Mouse (Mus musculus): Measurements from ENCODE around the gene Gm45808. TPM values are rescaled to one million over a fixed set of nuclear protein-coding genes. Genes with fewer than 3 reads are reported as not detected.

The Gm45808 gene
- total RNA-seq, 2 experiments from 2014 or later, result 0.73 TPM; not detected in 1

GRCm38 (mm10) chr7:45433835-45434202 is 52.8 kb downstream of the Gm45808 start:
- no peak for DNase-seq (ENCODE audit: low spot score in 2 of 2)
- intact Hi-C loops (cut with DNase I), result loop anchor here (2.0 kb wide), 1 partner anchor 29 kb away; the partner anchor contains the start of gene Kcna7

- DNase-seq (ENCODE audit: low spot score in 2 of 2), result no peak
- intact Hi-C loops (cut with DNase I), result no loop called here
These were observed 60.1 kb downstream of the Gm45808 start for GRCm38 (mm10) chr7:45426556-45426955.

- DNase-seq (ENCODE audit: low spot score in 2 of 2), result no peak
- intact Hi-C loops (cut with DNase I), result no loop called here
These were observed 65.4 kb downstream of the Gm45808 start for GRCm38 (mm10) chr7:45421194-45421593.

GRCm38 (mm10) chr7:45420615-45420919 is 66.0 kb downstream of the Gm45808 start, which contains the start of gene Lhb:
TSS of gene Lhb (plus strand) at chr7:45420820.
- intact Hi-C loops (cut with DNase I), result no loop called here
- DNase-seq (ENCODE audit: low spot score in 2 of 2), result no peak

GRCm38 (mm10) chr7:45419859-45420614 is 66.6 kb downstream of the Gm45808 start:
- no peak for DNase-seq (ENCODE audit: low spot score in 2 of 2)
- intact Hi-C loops (cut with DNase I), result no loop called here

- no peak for DNase-seq (ENCODE audit: low spot score in 2 of 2)
- intact Hi-C loops (cut with DNase I), result no loop called here
These were observed 68.6 kb downstream of the Gm45808 start for GRCm38 (mm10) chr7:45417962-45418492.

Small RNA genes within 50 kb of the gene (microRNA-seq; reads per million reads assigned to microRNA genes)
- 0 reads per million in 2 experiments for gene Gm22133

Other genes with a start within 250 kb of the Gm45808 start
- 1 to 10 TPM; 2.5 to 4.4 TPM for gene Cd37, start 247.7 kb downstream of the Gm45808 start, total RNA-seq (2021)
- gene Slc6a16, start 245.7 kb downstream of the Gm45808 start, total RNA-seq (2021), result 1 to 10 TPM; 1.6 to 1.9 TPM
- under 1 TPM in 1 of 2 experiments, not detected in 1; 0.23 TPM for gene Slc6a21, start 209.3 kb downstream of the Gm45808 start, total RNA-seq (2021)
- gene Trpm4, start 153.0 kb downstream of the Gm45808 start, total RNA-seq (2021), result 10 to 100 TPM; 13.2 to 24.9 TPM
- gene Hrc, start 151.5 kb downstream of the Gm45808 start, total RNA-seq (2021), result under 1 TPM; 0.23 to 0.94 TPM
- gene Ppfia3, start 119.8 kb downstream of the Gm45808 start, total RNA-seq (2021), result 100 to 1,000 TPM; 151 to 152 TPM
- gene Lin7b, start 116.2 kb downstream of the Gm45808 start, total RNA-seq (2021), result 100 to 1,000 TPM; 170 to 176 TPM
- 100 to 1,000 TPM; 341 to 386 TPM for gene Snrnp70, start 91.1 kb downstream of the Gm45808 start, total RNA-seq (2021)
- gene Kcna7, start 81.2 kb downstream of the Gm45808 start, total RNA-seq (2021), result not detected
- gene Ntf5, start 73.1 kb downstream of the Gm45808 start, total RNA-seq (2021), result under 1 TPM in 1 of 2 experiments, not detected in 1; 0.16 TPM
- not detected for gene Lhb, start 66.0 kb downstream of the Gm45808 start, total RNA-seq (2021)
- gene Gys1, start 52.0 kb downstream of the Gm45808 start, total RNA-seq (2021), result 10 to 100 TPM; 15.7 to 16.5 TPM
- gene Ruvbl2, start 48.7 kb downstream of the Gm45808 start, total RNA-seq (2021), result 10 to 100 TPM; 30.4 to 33.0 TPM
- gene Ftl1, start 26.9 kb downstream of the Gm45808 start, total RNA-seq (2021), result 100 to 1,000 TPM; 207 to 225 TPM
- 10 to 100 TPM; 67.0 to 69.8 TPM for gene Bax, start 19.9 kb downstream of the Gm45808 start, total RNA-seq (2021)
- gene Tulp2, start 4.9 kb downstream of the Gm45808 start, total RNA-seq (2021), result not detected
- gene Dhdh, start 2.0 kb upstream of the Gm45808 start, total RNA-seq (2021), result 1 to 10 TPM; 2.7 to 4.0 TPM
- 100 to 1,000 TPM; 103 to 105 TPM for gene Nucb1, start 23.6 kb upstream of the Gm45808 start, total RNA-seq (2021)
- gene Ppp1r15a, start 39.5 kb upstream of the Gm45808 start, total RNA-seq (2021), result 10 to 100 TPM; 22.0 to 22.2 TPM
- 1 to 10 TPM; 1.2 to 2.7 TPM for gene Plekha4, start 39.5 kb upstream of the Gm45808 start, total RNA-seq (2021)
- under 1 TPM in 1 of 2 experiments, not detected in 1; 0.25 TPM for gene Hsd17b14, start 68.1 kb upstream of the Gm45808 start, total RNA-seq (2021)
- gene Bcat2, start 83.3 kb upstream of the Gm45808 start, total RNA-seq (2021), result 10 to 100 TPM; 23.0 to 23.6 TPM
- not detected for gene Fgf21, start 128.7 kb upstream of the Gm45808 start, total RNA-seq (2021)
- gene Fut1, start 130.5 kb upstream of the Gm45808 start, total RNA-seq (2021), result under 1 TPM in 1 of 2 experiments, not detected in 1; 0.21 TPM
- not detected for gene Izumo1, start 135.0 kb upstream of the Gm45808 start, total RNA-seq (2021)
- gene Rasip1, start 140.7 kb upstream of the Gm45808 start, total RNA-seq (2021), result 1 to 10 TPM; 8.1 to 8.2 TPM
- gene Mamstr, start 153.2 kb upstream of the Gm45808 start, total RNA-seq (2021), result 1 to 10 TPM; 2.4 to 3.6 TPM
- gene Fut2, start 179.6 kb upstream of the Gm45808 start, total RNA-seq (2021), result under 1 TPM in 1 of 2 experiments, not detected in 1; 0.21 TPM
- 1 to 10 TPM; 3.4 to 3.5 TPM for gene Ntn5, start 197.2 kb upstream of the Gm45808 start, total RNA-seq (2021)
- under 1 TPM; 0.37 to 0.48 TPM for gene Sec1, start 207.6 kb upstream of the Gm45808 start, total RNA-seq (2021)
- gene Car11, start 213.0 kb upstream of the Gm45808 start, total RNA-seq (2021), result 100 to 1,000 TPM; 184 to 223 TPM
- gene Dbp, start 218.3 kb upstream of the Gm45808 start, total RNA-seq (2021), result 100 to 1,000 TPM in 1 of 2 experiments, 10 to 100 TPM in 1; 66.2 to 147 TPM
- 100 to 1,000 TPM; 315 to 323 TPM for gene Rpl18, start 228.6 kb upstream of the Gm45808 start, total RNA-seq (2021)
- gene Sphk2, start 231.2 kb upstream of the Gm45808 start, total RNA-seq (2021), result 10 to 100 TPM; 29.7 to 29.8 TPM
- under 1 TPM; 0.11 to 0.23 TPM for gene Fam83e, start 234.4 kb upstream of the Gm45808 start, total RNA-seq (2021)
- gene Spaca4, start 239.0 kb upstream of the Gm45808 start, total RNA-seq (2021), result not detected

All from left cerebral cortex, postnatal 25 days (tissue).